Mouse (Mus musculus): ENCODE data around the gene Zfp850. TPM values are rescaled to one million over a fixed set of nuclear protein-coding genes. Genes with fewer than 3 reads are reported as not detected.

Zfp850 gene
- total and polyA plus RNA-seq, 3 experiments: 3.3 to 5.1 TPM; not detected in 1

GRCm38 (mm10) chr7:28059972-28060371 lies 46.1 kb upstream of the Zfp850 start:
- H3K79me2 ChIP-seq (ENCODE audit: control insufficient read depth, insufficient read depth, low read length, poor library complexity): no peaks in the 10 kb centered on the region
- no peaks in the 10 kb centered on the region for H3K9me3 ChIP-seq (replicated peaks; ENCODE audit: insufficient read depth, low read length)
- TF ChIP-seq CHD2 (IDR thresholded peaks at IDR 0.05; ENCODE audit: low read length): no peak
- TF ChIP-seq USF1 (IDR thresholded peaks at IDR 0.05; ENCODE audit: low read depth, low read length): no peak
- no peak for TF ChIP-seq BHLHE40 (IDR thresholded peaks at IDR 0.05; ENCODE audit: borderline replicate concordance, low read depth, low read length)
- no peak for TF ChIP-seq HCFC1 (IDR thresholded peaks at IDR 0.05; ENCODE audit: low read depth, low read length)
- TF ChIP-seq GATA1 (IDR thresholded peaks at IDR 0.05; ENCODE audit: low read depth, low read length): no peak
- no peak for TF ChIP-seq TCF12 (IDR thresholded peaks at IDR 0.05; ENCODE audit: low read depth, low read length)
- no peak for TF ChIP-seq SMC3 (IDR thresholded peaks at IDR 0.05; ENCODE audit: low read depth, low read length)
- no peak for TF ChIP-seq POLR2AphosphoS2 (IDR thresholded peaks at IDR 0.05; ENCODE audit: low read length)
- no peak for TF ChIP-seq MEF2A (IDR thresholded peaks at IDR 0.05; ENCODE audit: extremely low read depth, insufficient replicate concordance, low read depth, low read length, poor library complexity, severe bottlenecking)
- no peak for TF ChIP-seq NELFE (IDR thresholded peaks at IDR 0.05; ENCODE audit: low read depth, low read length)
- no peak overlapping the region for H3K4me3 ChIP-seq (ENCODE audit: control insufficient read depth in 1 of 2, insufficient read depth in 1 of 2, low read depth in 2 of 2, low read length in 2 of 2)
- no peak for DNase-seq (ENCODE audit: low read depth, low spot score)
- no peak overlapping the region for H3K27ac ChIP-seq (ENCODE audit: control insufficient read depth, low read depth, low read length)
- H3K27me3 ChIP-seq (ENCODE audit: control insufficient read depth in 1 of 2, insufficient read depth in 2 of 2, low read length in 2 of 2): peaks cover 8 to 11% of the 10 kb centered on the region in 2 experiments
- no peaks in the 10 kb centered on the region for H3K4me1 ChIP-seq (ENCODE audit: control insufficient read depth in 1 of 2, insufficient read depth in 2 of 2, low read length in 2 of 2)
- H3K36me3 ChIP-seq (ENCODE audit: control insufficient read depth in 1 of 2, insufficient read depth in 2 of 2, low read length in 2 of 2): no peaks in the 10 kb centered on the region
- H3K9ac ChIP-seq (ENCODE audit: control insufficient read depth, low read depth, low read length, poor library complexity, severe bottlenecking): no peak overlapping the region

- H3K9me3 ChIP-seq (replicated peaks; ENCODE audit: insufficient read depth, low read length): no peaks in the 10 kb centered on the region
- no peak for TF ChIP-seq POLR2AphosphoS5 (IDR thresholded peaks at IDR 0.05; ENCODE audit: borderline replicate concordance, low read depth, low read length)
- no peak for TF ChIP-seq ETS1 (IDR thresholded peaks at IDR 0.05; ENCODE audit: low read depth, low read length)
- no peak for TF ChIP-seq ZNF384 (IDR thresholded peaks at IDR 0.05; ENCODE audit: low read depth, low read length)
- no peak for TF ChIP-seq ZMIZ1 (IDR thresholded peaks at IDR 0.05; ENCODE audit: low read depth, low read length)
- TF ChIP-seq UBTF (IDR thresholded peaks at IDR 0.05; ENCODE audit: borderline replicate concordance, insufficient read depth, low read depth, low read length): no peak
- TF ChIP-seq NRF1 (IDR thresholded peaks at IDR 0.05; ENCODE audit: insufficient read depth, low read depth, low read length, poor library complexity, severe bottlenecking): no peak
- TF ChIP-seq GATA1 (IDR thresholded peaks at IDR 0.05; ENCODE audit: low read depth, low read length): no peak
- TF ChIP-seq BHLHE40 (IDR thresholded peaks at IDR 0.05; ENCODE audit: borderline replicate concordance, low read depth, low read length): no peak
- no peak for TF ChIP-seq HCFC1 (IDR thresholded peaks at IDR 0.05; ENCODE audit: low read depth, low read length)
- TF ChIP-seq TCF12 (IDR thresholded peaks at IDR 0.05; ENCODE audit: low read depth, low read length): no peak
- no peak for TF ChIP-seq RCOR1 (IDR thresholded peaks at IDR 0.05; ENCODE audit: low read depth, low read length)
- TF ChIP-seq CHD2 (IDR thresholded peaks at IDR 0.05; ENCODE audit: low read length): no peak
- TF ChIP-seq SMC3 (IDR thresholded peaks at IDR 0.05; ENCODE audit: low read depth, low read length): no peak
- TF ChIP-seq POLR2AphosphoS2 (IDR thresholded peaks at IDR 0.05; ENCODE audit: low read length): no peak
- no peak for TF ChIP-seq POLR2A (IDR thresholded peaks at IDR 0.05; ENCODE audit: control insufficient read depth in 1 of 2, insufficient read depth in 1 of 2, low read depth in 1 of 2, low read length in 2 of 2, poor library complexity in 1 of 2)
- no peak for TF ChIP-seq MYB (IDR thresholded peaks at IDR 0.05; ENCODE audit: low read depth, low read length)
- TF ChIP-seq TBP (IDR thresholded peaks at IDR 0.05; ENCODE audit: low read depth, low read length): no peak
These were observed 39.4 kb upstream of the Zfp850 start for GRCm38 (mm10) chr7:28053046-28053930.

More at GRCm38 (mm10) chr7:28053046-28053930, 39.4 kb upstream of the Zfp850 start:
- Histone ChIP-seq H3K36me3 (ENCODE audit: control insufficient read depth in 1 of 2, insufficient read depth in 2 of 2, low read length in 2 of 2) (peaks cover under 1 to 5% of the 10 kb centered on the region in 2 experiments; a peak in 3 of 4 replicates), H3K9ac (ENCODE audit: control insufficient read depth, low read depth, low read length, poor library complexity, severe bottlenecking) (no peak overlapping the region), H3K4me3 (ENCODE audit: control insufficient read depth in 1 of 2, insufficient read depth in 1 of 2, low read depth in 2 of 2, low read length in 2 of 2) (no peak overlapping the region), H3K79me2 (ENCODE audit: control insufficient read depth, insufficient read depth, low read length, poor library complexity) (peaks cover 13% of the 10 kb centered on the region), H3K27ac (ENCODE audit: control insufficient read depth, low read depth, low read length) (no peak overlapping the region), H3K4me1 (ENCODE audit: control insufficient read depth in 1 of 2, insufficient read depth in 2 of 2, low read length in 2 of 2) (peaks cover 0 to 7% of the 10 kb centered on the region in 2 experiments; a peak in 1 of 4 replicates), H3K27me3 (ENCODE audit: control insufficient read depth in 1 of 2, insufficient read depth in 2 of 2, low read length in 2 of 2) (peaks cover 2 to 4% of the 10 kb centered on the region in 2 experiments; a peak in 3 of 4 replicates)
- DNase-seq (ENCODE audit: low read depth, low spot score): no peak

Measured in MEL (cell line).